Mouse (Mus musculus) thymus, postnatal 10 days (tissue): Measurements from ENCODE around the gene Sept10.

Experiments
- DNase-seq, 2 experiments: peaks; one replicate each; pipeline ENCODE4 v3.0.0; 2021; ENCODE audit warnings: low spot score in 2 of 2

The Sept10 gene

GRCm38 (mm10) chr10:59221473-59222270 lies at the start of gene Sept10, which contains the start of gene Sowahc:
Gene Sept10 (minus strand): TSS chr10:59221847.
Gene Sowahc (plus strand): TSS chr10:59221953.
- peak; percentile 93 to 98 for DNase-seq

GRCm38 (mm10) chr10:59268754-59269153 lies 47.1 kb upstream of the Sept10 start:
- no peak for DNase-seq

- DNase-seq: no peak
Observed at GRCm38 (mm10) chr10:59268109-59268508, 46.5 kb upstream of the Sept10 start.

- DNase-seq: no peak
Observed at GRCm38 (mm10) chr10:59267275-59267674, 45.6 kb upstream of the Sept10 start.

- no peak for DNase-seq
Observed at GRCm38 (mm10) chr10:59266097-59266496, 44.5 kb upstream of the Sept10 start.

- no peak for DNase-seq
Observed at GRCm38 (mm10) chr10:59265674-59266073, 44.0 kb upstream of the Sept10 start.

- DNase-seq: no peak
Observed at GRCm38 (mm10) chr10:59265067-59265466, 43.4 kb upstream of the Sept10 start.

GRCm38 (mm10) chr10:59262979-59263378 lies 41.3 kb upstream of the Sept10 start:
- no peak for DNase-seq

- DNase-seq: no peak
Observed at GRCm38 (mm10) chr10:59262021-59262420, 40.4 kb upstream of the Sept10 start.

- DNase-seq: no peak
Observed at GRCm38 (mm10) chr10:59261603-59262002, 40.0 kb upstream of the Sept10 start.

- no peak for DNase-seq
Observed at GRCm38 (mm10) chr10:59259572-59259971, 37.9 kb upstream of the Sept10 start.

GRCm38 (mm10) chr10:59256533-59256932 lies 34.9 kb upstream of the Sept10 start:
- DNase-seq: no peak

- no peak for DNase-seq
Observed at GRCm38 (mm10) chr10:59253541-59254079, 32.0 kb upstream of the Sept10 start.

GRCm38 (mm10) chr10:59252396-59252795 lies 30.7 kb upstream of the Sept10 start:
- no peak for DNase-seq

GRCm38 (mm10) chr10:59251980-59252379 lies 30.3 kb upstream of the Sept10 start:
- DNase-seq: no peak

GRCm38 (mm10) chr10:59250679-59251078 lies 29.0 kb upstream of the Sept10 start:
- no peak for DNase-seq

GRCm38 (mm10) chr10:59249531-59249930 lies 27.9 kb upstream of the Sept10 start:
- DNase-seq: no peak

GRCm38 (mm10) chr10:59241141-59241541 lies 19.5 kb upstream of the Sept10 start:
- DNase-seq: no peak

GRCm38 (mm10) chr10:59237757-59238156 lies 16.1 kb upstream of the Sept10 start:
- no peak for DNase-seq

GRCm38 (mm10) chr10:59236486-59236885 lies 14.8 kb upstream of the Sept10 start:
- no peak for DNase-seq

- no peak for DNase-seq
Observed at GRCm38 (mm10) chr10:59235847-59236246, 14.2 kb upstream of the Sept10 start.

GRCm38 (mm10) chr10:59235227-59235626 lies 13.6 kb upstream of the Sept10 start:
- DNase-seq: no peak

- DNase-seq: no peak
Observed at GRCm38 (mm10) chr10:59229205-59229820, 7.7 kb upstream of the Sept10 start.
